Mouse (Mus musculus) heart, adult 2 months (tissue): ENCODE measurements around the gene 1700029P11Rik. TPM values are rescaled to one million over a fixed set of nuclear protein-coding genes. Genes with fewer than 3 reads are reported as not detected.
A peak's percentile ranks its signal among the peaks of the same experiment; 100 is the strongest.

Source experiments
- DNase-seq, 2 experiments: peaks; one replicate each; pipeline ENCODE4 v3.0.0; 2021
- H3K27ac ChIP-seq: fragments of 200-600 bp; 2 replicates; pipeline ENCODE4 v1.8.1; 2022
- H3K27me3 ChIP-seq: fragments of 200-500 bp; 2 replicates; pipeline ENCODE4 v1.6.1; 2012; ENCODE audit warnings: mild to moderate bottlenecking, low read length, inconsistent platforms, mixed read lengths; ENCODE audit not compliant: control insufficient read depth, insufficient read depth
- H3K36me3 ChIP-seq: fragments of 200-500 bp; 2 replicates; pipeline ENCODE4 v1.6.1; 2012; ENCODE audit warnings: low read length, inconsistent platforms; ENCODE audit not compliant: control insufficient read depth, insufficient read depth
- H3K4me1 ChIP-seq: fragments of 200-500 bp; 2 replicates; pipeline ENCODE4 v1.6.1; 2011; ENCODE audit warnings: low read length; ENCODE audit not compliant: control insufficient read depth, insufficient read depth
- H3K4me3 ChIP-seq: fragments of 200-600 bp; 2 replicates; pipeline ENCODE4 v1.8.1; 2022
- H3K79me2 ChIP-seq: fragments of 200-500 bp; replicated peaks from 2 replicates; pipeline ENCODE4 v1.6.1; 2012; ENCODE audit warnings: mild to moderate bottlenecking, inconsistent platforms, low read length, moderate library complexity, mixed read lengths; ENCODE audit not compliant: control insufficient read depth, insufficient read depth
- H3K9ac ChIP-seq: fragments of 200-500 bp; 2 replicates; pipeline ENCODE4 v1.6.1; 2012; ENCODE audit warnings: low read depth, mild to moderate bottlenecking, control low read depth, inconsistent platforms, low read length, mixed read lengths
- CTCF ChIP-seq: fragments of 200-600 bp; IDR thresholded peaks from 2 replicates; pipeline ENCODE4 v1.8.1; 2022; ENCODE audit warnings: antibody characterized with exemption, mild to moderate bottlenecking, moderate library complexity
- EP300 ChIP-seq: fragments of 200-500 bp; IDR thresholded peaks from 2 replicates; pipeline ENCODE4 v1.6.1; 2011; ENCODE audit warnings: low read depth, low read length, control low read depth; ENCODE audit not compliant: insufficient read depth
- POLR2A ChIP-seq: fragments of 200-500 bp; IDR thresholded peaks from 2 replicates; pipeline ENCODE4 v1.6.1; 2011; ENCODE audit warnings: mild to moderate bottlenecking, low read depth, low read length, control low read depth; ENCODE audit not compliant: insufficient read depth
- WGBS: fragments of 180-500 bp; shearing (Covaris S2); methylation state at CpG from one replicate; pipeline ENCODE4 v1.1.7; 2018; 5-methylcytosine and 5-hydroxymethylcytosine counted together
- intact Hi-C: fragments of 180-260 bp; cut with DNase I; formaldehyde crosslinking; loops from one replicate; pipeline ENCODE4 v1.15.1; 2025
- polyA plus RNA-seq: library from polyadenylated mRNA; depleted of rRNA; stranded (reverse); fragments of >200 nt; gene quantifications from 2 replicates; pipeline ENCODE4 v1.2.3, GENCODE M21; 2012
- total RNA-seq, 2 experiments: library from RNA; stranded (reverse); gene quantifications; 2 replicates each; pipeline ENCODE4 v1.2.3; 2021

1700029P11Rik gene
- total and polyA plus RNA-seq, 3 experiments, result not detected

DNA sequence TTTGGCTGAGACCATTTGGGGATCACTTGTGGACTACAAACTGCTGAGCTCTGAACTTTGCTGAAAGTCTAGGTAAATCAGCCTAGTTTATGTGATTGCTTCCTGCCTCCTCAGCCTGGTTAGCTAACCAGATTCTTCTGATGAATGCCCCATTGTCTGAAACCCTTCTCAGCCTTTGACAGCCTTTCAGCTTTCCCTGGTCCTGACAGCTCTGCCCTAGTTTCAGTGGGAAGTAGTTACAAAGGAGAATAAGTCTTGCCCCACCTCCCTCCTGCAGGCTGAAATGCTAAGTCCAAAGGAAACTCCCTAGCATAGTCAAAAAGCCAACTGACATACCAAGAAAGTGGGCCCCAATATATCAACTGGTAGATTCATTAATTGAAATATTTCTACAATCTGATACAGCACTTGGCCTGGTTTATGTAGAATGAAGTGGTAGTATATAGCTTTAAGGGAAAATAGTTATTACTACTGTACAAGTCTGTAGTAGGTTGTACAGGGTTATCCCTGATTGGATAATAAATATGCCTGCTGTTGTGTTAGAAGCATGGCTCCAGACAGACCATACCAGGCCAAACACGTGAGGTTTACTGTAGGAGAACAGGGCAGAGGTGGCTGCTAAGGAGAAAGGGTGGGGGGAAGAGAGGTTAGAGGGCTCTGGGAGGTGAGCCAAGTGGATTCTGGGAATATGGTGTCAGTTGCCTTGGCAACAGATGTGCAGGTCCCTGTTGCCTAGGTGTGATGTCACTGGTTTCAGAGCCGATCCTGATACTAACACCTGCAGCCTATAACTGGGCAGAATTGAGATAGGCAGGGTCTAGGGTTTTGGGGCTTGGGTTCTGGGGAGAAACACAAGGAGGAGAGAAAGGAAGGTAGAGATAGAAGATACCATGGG is 5.2 kb downstream of the 1700029P11Rik start:
- no peak overlapping the region for H3K4me3 ChIP-seq
- no peaks in the 10 kb centered on the region for H3K27me3 ChIP-seq
- no peak overlapping the region for H3K27ac ChIP-seq
- H3K4me1 ChIP-seq, result peaks cover 4% of the 10 kb centered on the region
- H3K79me2 ChIP-seq, result no peaks in the 10 kb centered on the region
- H3K9ac ChIP-seq, result no peak overlapping the region
- no peak for TF ChIP-seq POLR2A
- TF ChIP-seq CTCF, result no peak
- TF ChIP-seq EP300, result no peak
- no peaks in the 10 kb centered on the region for H3K36me3 ChIP-seq
- DNase-seq, result no peak
- intact Hi-C loops, result no loop called here
- 70% methylated on average over 2 of the region's 2 CpGs for WGBS

DNA sequence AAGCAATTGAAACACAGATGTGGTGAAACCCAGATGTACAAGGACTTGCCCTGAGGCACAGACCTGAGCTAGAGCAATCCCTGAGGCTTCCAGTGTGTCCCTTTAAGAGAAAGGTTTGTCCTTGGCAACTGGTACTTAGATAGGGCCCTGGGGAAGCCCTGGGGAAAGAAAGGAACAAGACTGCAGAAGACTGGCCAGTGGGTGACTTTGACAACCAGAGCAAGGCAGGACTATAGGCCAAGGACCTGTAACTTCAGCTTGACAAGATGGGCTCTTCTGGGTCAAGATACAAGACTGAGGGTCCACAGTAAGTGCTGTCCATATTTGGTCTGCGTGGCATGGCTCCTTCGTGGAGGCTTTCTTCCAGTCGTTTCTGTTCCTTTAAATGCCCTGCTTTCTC is 7.3 kb downstream of the 1700029P11Rik start, which contains the start of gene Xrcc6:
Xrcc6 (plus strand) TSS at position 190 of the 400 bp plus-strand sequence.
- H3K4me3 ChIP-seq, result no peak within 1 kb of the TSS
- H3K4me1 ChIP-seq, result peaks cover 4% of the 10 kb centered on the region
- no peaks in the 10 kb centered on the region for H3K79me2 ChIP-seq
- H3K27ac ChIP-seq, result no peak within 1 kb of the TSS
- no peaks in the 10 kb centered on the region for H3K27me3 ChIP-seq
- TF ChIP-seq EP300, result no peak
- no peak for TF ChIP-seq CTCF
- TF ChIP-seq POLR2A, result no peak
- DNase-seq, result no peak
- no peaks in the 10 kb centered on the region for H3K36me3 ChIP-seq
- WGBS, result 64% methylated on average over 3 of the region's 3 CpGs
- H3K9ac ChIP-seq, result no peak within 1 kb of the TSS
- intact Hi-C loops, result no loop called here

DNA sequence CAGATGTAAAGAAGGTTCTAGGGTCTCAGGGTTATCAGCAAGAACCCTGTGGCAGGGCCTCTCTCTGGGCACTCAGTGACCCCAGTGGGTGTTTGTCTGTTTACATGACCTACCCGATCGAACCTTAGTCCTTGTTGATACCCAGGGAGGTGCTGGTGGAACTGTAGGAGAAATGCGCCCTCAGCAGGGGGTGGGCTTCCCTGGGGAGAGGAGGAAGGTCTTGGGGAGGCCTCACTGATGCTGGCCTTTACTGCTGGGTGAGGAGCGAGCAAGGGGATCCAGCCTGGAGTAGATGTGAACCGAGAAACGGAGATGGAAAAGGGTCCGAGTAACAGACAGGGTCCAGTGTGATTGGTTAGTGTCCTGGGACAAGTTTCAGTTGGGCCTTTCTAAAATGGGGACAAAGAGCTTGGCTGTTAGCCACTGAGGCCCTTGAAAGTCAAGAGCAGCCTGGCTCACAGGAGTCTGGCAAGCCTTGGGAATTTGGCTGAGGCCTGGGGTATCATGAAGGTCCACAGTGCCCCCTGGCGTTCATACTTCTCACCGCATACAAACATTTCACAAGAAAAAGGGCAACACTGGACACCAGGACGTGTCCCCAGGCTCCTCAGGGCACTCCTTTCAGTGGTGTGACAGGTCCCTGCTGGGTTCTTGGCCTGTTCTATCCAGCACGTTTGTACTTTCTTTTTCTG is 9.2 kb downstream of the 1700029P11Rik start:
- intact Hi-C loops, result loop anchor here (1.0 kb wide), 1 partner anchor 29 kb away; the partner anchor contains the start of gene Pmm1
- Histone ChIP-seq H3K79me2 (no peaks in the 10 kb centered on the region), H3K4me3 (no peak overlapping the region), H3K4me1 (peaks cover 4% of the 10 kb centered on the region), H3K27ac (peak overlapping the region; percentile 18; the same call in 1 of the 2 replicates), H3K9ac (no peak overlapping the region; the same call in 1 of the 2 replicates), H3K36me3 (no peaks in the 10 kb centered on the region), H3K27me3 (no peaks in the 10 kb centered on the region)
- peak; percentile 91 for TF ChIP-seq CTCF
- TF ChIP-seq EP300, result peak; percentile 78
- TF ChIP-seq POLR2A, result no peak
- DNase-seq, result peak; percentile 84 to 86
- WGBS, result 39% methylated on average over 11 of the region's 11 CpGs

- peak; percentile 22 to 26 for DNase-seq
- Histone ChIP-seq H3K27ac (no peak overlapping the region), H3K27me3 (no peaks in the 10 kb centered on the region), H3K9ac (no peak overlapping the region), H3K4me3 (no peak overlapping the region), H3K79me2 (no peaks in the 10 kb centered on the region), H3K36me3 (no peaks in the 10 kb centered on the region), H3K4me1 (peaks cover 4% of the 10 kb centered on the region)
- intact Hi-C loops, result no loop called here
- 41% methylated on average over 7 of the region's 7 CpGs for WGBS
- TF ChIP-seq POLR2A (no peak), CTCF (no peak), EP300 (0 out of 2 replicates have a peak, but pooled peaks have one; percentile 15)
Measured at GRCm38 (mm10) chr15:81990549-81990948, 10.2 kb downstream of the 1700029P11Rik start.

- Histone ChIP-seq H3K4me1 (peaks cover 4% of the 10 kb centered on the region), H3K36me3 (no peaks in the 10 kb centered on the region), H3K9ac (no peak overlapping the region), H3K27me3 (no peaks in the 10 kb centered on the region), H3K27ac (no peak overlapping the region), H3K79me2 (no peaks in the 10 kb centered on the region), H3K4me3 (no peak overlapping the region)
- intact Hi-C loops, result no loop called here
- DNase-seq, result no peak
- 89% methylated on average over 6 of the region's 6 CpGs for WGBS
- TF ChIP-seq POLR2A, result no peak
- no peak for TF ChIP-seq EP300
- TF ChIP-seq CTCF, result no peak
Measured at GRCm38 (mm10) chr15:81993992-81994391, 13.7 kb downstream of the 1700029P11Rik start.

GRCm38 (mm10) chr15:82004257-82004656 is 23.9 kb downstream of the 1700029P11Rik start:
- H3K79me2 ChIP-seq, result no peaks in the 10 kb centered on the region; the same call in 1 of the 2 replicates
- no peak overlapping the region for H3K9ac ChIP-seq
- DNase-seq, result no peak
- no peak overlapping the region for H3K4me3 ChIP-seq
- H3K27ac ChIP-seq, result no peak overlapping the region
- no peak for TF ChIP-seq CTCF
- TF ChIP-seq POLR2A, result no peak
- no peak for TF ChIP-seq EP300
- WGBS, result 91% methylated on average over 8 of the region's 8 CpGs
- intact Hi-C loops, result no loop called here
- H3K4me1 ChIP-seq, result no peaks in the 10 kb centered on the region
- H3K36me3 ChIP-seq, result no peaks in the 10 kb centered on the region
- no peaks in the 10 kb centered on the region for H3K27me3 ChIP-seq
